Mouse (Mus musculus): ENCODE data around the gene Naa50. TPM values are rescaled to one million over a fixed set of nuclear protein-coding genes. Genes with fewer than 3 reads are reported as not detected.

The Naa50 gene
- total and polyA plus RNA-seq, 3 experiments = 40.1 to 200 (median 122) TPM

GRCm38 (mm10) chr16:44136511-44137021, 3.1 kb upstream of the Naa50 start:
- H3K36me3 ChIP-seq (replicated peaks in 1 of 2; ENCODE audit: control insufficient read depth in 1 of 2, insufficient read depth in 1 of 2, low read length in 1 of 2) = peaks cover 0 to 5% of the 10 kb centered on the region in 2 experiments
- H3K4me3 ChIP-seq (replicated peaks in 1 of 3; ENCODE audit: low read depth in 2 of 3, low read length in 2 of 3, poor library complexity in 1 of 3) = no peak overlapping the region
- TF ChIP-seq POLR2A (IDR thresholded peaks at IDR 0.05; ENCODE audit: low read depth, low read length) (no peak), E2F4 (IDR thresholded peaks at IDR 0.05; ENCODE audit: insufficient replicate concordance, low read depth, low read length) (no peak), ZMIZ1 (IDR thresholded peaks at IDR 0.05; ENCODE audit: low read depth, low read length) (no peak), MAX (IDR thresholded peaks at IDR 0.05; ENCODE audit: low read length) (no peak), NELFE (IDR thresholded peaks at IDR 0.05; ENCODE audit: low read depth, low read length) (no peak), BHLHE40 (IDR thresholded peaks at IDR 0.05; ENCODE audit: low read depth, low read length) (no peak), MYC (IDR thresholded peaks at IDR 0.05; ENCODE audit: low read depth, low read length) (no peak), HCFC1 (IDR thresholded peaks at IDR 0.05; ENCODE audit: low read depth, low read length) (no peak), EP300 (IDR thresholded peaks at IDR 0.05; ENCODE audit: low read length) (no peak), ZC3H11A (IDR thresholded peaks at IDR 0.05; ENCODE audit: low read depth, low read length) (no peak), JUND (conservative IDR thresholded peaks at IDR 0.05; ENCODE audit: low read depth, low read length) (no peak), RAD21 (IDR thresholded peaks at IDR 0.05; ENCODE audit: low read depth, low read length) (no peak), MAFK (IDR thresholded peaks at IDR 0.05; ENCODE audit: insufficient replicate concordance, low read length) (no peak), USF2 (conservative IDR thresholded peaks at IDR 0.05; ENCODE audit: low read depth, low read length) (no peak)
- H3K4me1 ChIP-seq (ENCODE audit: control insufficient read depth in 1 of 2, insufficient read depth in 2 of 2) = peaks cover 0 to 38% of the 10 kb centered on the region in 2 experiments; a peak in 2 of 4 replicates
- no peak overlapping the region for H3K4me2 ChIP-seq (ENCODE audit: insufficient read depth, low read depth, poor library complexity, severe bottlenecking)
- H3K27ac ChIP-seq (ENCODE audit: insufficient read depth, low read depth) = no peak overlapping the region
- H3K9ac ChIP-seq (ENCODE audit: insufficient read depth, low read depth) = no peak overlapping the region
- no peaks in the 10 kb centered on the region for H3K27me3 ChIP-seq (replicated peaks)
- dilution Hi-C loops (cut with MboI; ENCODE audit: extremely low pct_ligation_motif_present, extremely low pct_unique_long_range_greater_than_20kb, low sequenced_read_pairs) = no loop called here
- in situ Hi-C loops (cut with MboI; ENCODE audit: low pct_ligation_motif_present, low pct_unique_long_range_greater_than_20kb, low sequenced_read_pairs) = no loop called here
- DNase-seq (ENCODE audit: extremely low read depth) = no peak
- H3K79me2 ChIP-seq (replicated peaks; ENCODE audit: control insufficient read depth, extremely low read depth, insufficient read depth, poor library complexity, severe bottlenecking) = peaks cover 25% of the 10 kb centered on the region
- H3K9me3 ChIP-seq (replicated peaks; ENCODE audit: low read length) = no peaks in the 10 kb centered on the region

- H3K4me2 ChIP-seq (ENCODE audit: insufficient read depth, low read depth, poor library complexity, severe bottlenecking) = peak overlapping the region; percentile 79
- no peaks in the 10 kb centered on the region for H3K27me3 ChIP-seq (replicated peaks)
- peak; percentile 31 for DNase-seq (ENCODE audit: extremely low read depth)
- no peaks in the 10 kb centered on the region for H3K9me3 ChIP-seq (replicated peaks; ENCODE audit: low read length)
- H3K36me3 ChIP-seq (replicated peaks in 1 of 2; ENCODE audit: control insufficient read depth in 1 of 2, insufficient read depth in 1 of 2, low read length in 1 of 2) = peaks cover 0 to 9% of the 10 kb centered on the region in 2 experiments
- peaks cover 36% of the 10 kb centered on the region for H3K79me2 ChIP-seq (replicated peaks; ENCODE audit: control insufficient read depth, extremely low read depth, insufficient read depth, poor library complexity, severe bottlenecking)
- dilution Hi-C loops (cut with MboI; ENCODE audit: extremely low pct_ligation_motif_present, extremely low pct_unique_long_range_greater_than_20kb, low sequenced_read_pairs) (no loop called here), in situ Hi-C loops (cut with MboI; ENCODE audit: low pct_ligation_motif_present, low pct_unique_long_range_greater_than_20kb, low sequenced_read_pairs) (no loop called here)
- TF ChIP-seq TCF12 (IDR thresholded peaks at IDR 0.05; ENCODE audit: low read depth, low read length) (peak; percentile 55; the same call in 1 of the 2 replicates), GABPA (IDR thresholded peaks at IDR 0.05; ENCODE audit: insufficient replicate concordance, low read depth, low read length) (no peak), TBP (conservative IDR thresholded peaks at IDR 0.05; ENCODE audit: low read depth, low read length) (no peak)
- H3K4me1 ChIP-seq (ENCODE audit: control insufficient read depth in 1 of 2, insufficient read depth in 2 of 2) = peaks cover 0 to 40% of the 10 kb centered on the region in 2 experiments; a peak in 2 of 4 replicates
- peak overlapping the region; percentile 67 to 92 (median 79) for H3K4me3 ChIP-seq (replicated peaks in 1 of 3; ENCODE audit: low read depth in 2 of 3, low read length in 2 of 3, poor library complexity in 1 of 3)
- H3K9ac ChIP-seq (ENCODE audit: insufficient read depth, low read depth) = peak overlapping the region; percentile 77
- peak overlapping the region; percentile 9 for H3K27ac ChIP-seq (ENCODE audit: insufficient read depth, low read depth)
These were observed 1.2 kb upstream of the Naa50 start for GRCm38 (mm10) chr16:44138377-44138978.

Measured in CH12.LX (cell line).